Mouse (Mus musculus) intestine, embryonic 16.5 days (tissue): ENCODE data around the gene Gpc6. TPM values are rescaled to one million over a fixed set of nuclear protein-coding genes. Genes with fewer than 3 reads are reported as not detected.
A peak's percentile ranks its signal among the peaks of the same experiment; 100 is the strongest.

Source experiments
- ATAC-seq: fragments of 200-750 bp; cut with Nextera tagmentation; 2 replicates; pipeline ENCODE4 v1.8.0; 2017; ENCODE audit warnings: moderate TSS enrichment, moderate library complexity
- H3K27ac ChIP-seq: fragments of 300-500 bp; sonication (generic); 2 replicates; pipeline ENCODE4 v1.5.1; 2014; ENCODE audit warnings: mild to moderate bottlenecking, low read length
- H3K27me3 ChIP-seq: fragments of 300-500 bp; sonication (generic); replicated peaks from 2 replicates; pipeline ENCODE4 v1.6.1; 2014; ENCODE audit warnings: low read length, control low read depth, mixed read lengths; ENCODE audit not compliant: control insufficient read depth, insufficient read depth
- H3K36me3 ChIP-seq: fragments of 300-500 bp; sonication (generic); 2 replicates; pipeline ENCODE4 v1.6.1; 2014; ENCODE audit warnings: low read length, control low read depth; ENCODE audit not compliant: control insufficient read depth, insufficient read depth
- H3K4me1 ChIP-seq: fragments of 300-500 bp; sonication (generic); 2 replicates; pipeline ENCODE4 v1.6.1; 2014; ENCODE audit warnings: low read length, control low read depth, mixed read lengths; ENCODE audit not compliant: control insufficient read depth, insufficient read depth
- H3K4me2 ChIP-seq: fragments of 300-500 bp; sonication (generic); 2 replicates; pipeline ENCODE4 v1.6.1; 2014; ENCODE audit warnings: low read depth, low read length, control low read depth
- H3K4me3 ChIP-seq: fragments of 300-500 bp; sonication (generic); 2 replicates; pipeline ENCODE4 v1.5.1; 2014; ENCODE audit warnings: mild to moderate bottlenecking, low read length
- H3K9ac ChIP-seq: fragments of 300-500 bp; sonication (generic); 2 replicates; pipeline ENCODE4 v1.6.1; 2014; ENCODE audit warnings: low read depth, low read length
- H3K9me3 ChIP-seq: fragments of 300-500 bp; sonication (generic); 2 replicates; pipeline ENCODE4 v1.6.1; 2016; ENCODE audit warnings: low read length, control low read depth; ENCODE audit not compliant: control insufficient read depth
- WGBS: fragments of 180-500 bp; shearing (Covaris S2); extraction: QIAGEN DNeasy Blood & Tissue Kit; methylation state at CpG from one replicate; pipeline ENCODE4 v1.1.7; 2014; 5-methylcytosine and 5-hydroxymethylcytosine counted together
- polyA plus RNA-seq: library from polyadenylated mRNA; unstranded; fragments of >200 nt; fragmentation: Nextera tagmentation; extraction: Ambion mirVana; gene quantifications from 2 replicates; pipeline ENCODE4 v1.2.1, GENCODE M21; 2015

Gene Gpc6
- polyA plus RNA-seq, 1 experiment from 2014 or later = 29.7 TPM

DNA sequence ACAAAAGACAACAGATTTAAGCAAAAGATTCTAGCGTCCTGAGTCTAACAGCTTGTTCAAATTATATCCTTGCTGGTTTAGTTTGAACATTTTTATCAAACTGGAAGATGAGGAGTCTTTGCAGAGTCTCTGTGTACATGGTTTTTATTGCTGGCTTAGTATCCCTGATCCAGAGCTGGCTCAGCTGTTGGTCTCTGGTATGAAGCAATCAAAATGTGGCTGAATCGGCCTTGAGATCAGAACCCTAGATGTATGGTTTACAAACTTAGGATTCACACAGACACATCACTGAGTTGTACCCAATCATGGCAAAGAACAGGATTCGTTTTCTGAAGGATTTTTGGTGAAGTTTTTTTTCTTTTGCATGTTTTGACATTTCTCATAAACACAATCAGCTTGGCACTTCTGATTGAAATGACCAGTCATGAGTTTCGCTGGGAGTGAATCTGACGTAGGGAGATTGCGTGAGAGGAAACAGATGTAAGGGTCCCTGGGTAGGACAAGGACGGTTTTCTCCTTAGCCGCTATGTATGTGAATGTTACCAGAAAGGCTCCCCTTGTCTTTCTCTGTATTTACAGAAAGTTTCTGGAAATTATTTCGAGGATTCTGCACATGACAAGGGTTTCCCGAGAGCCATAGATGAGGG, 987.6 kb downstream of the Gpc6 start:
- ATAC-seq = no peak
- WGBS = 67% methylated on average over 10 of the region's 10 CpGs
- Histone ChIP-seq H3K36me3 (no peaks in the 10 kb centered on the region), H3K9ac (no peak overlapping the region), H3K27me3 (no peaks in the 10 kb centered on the region), H3K4me3 (no peak overlapping the region), H3K4me1 (peaks cover 2% of the 10 kb centered on the region), H3K4me2 (no peak overlapping the region), H3K9me3 (no peaks in the 10 kb centered on the region), H3K27ac (no peak overlapping the region)

DNA sequence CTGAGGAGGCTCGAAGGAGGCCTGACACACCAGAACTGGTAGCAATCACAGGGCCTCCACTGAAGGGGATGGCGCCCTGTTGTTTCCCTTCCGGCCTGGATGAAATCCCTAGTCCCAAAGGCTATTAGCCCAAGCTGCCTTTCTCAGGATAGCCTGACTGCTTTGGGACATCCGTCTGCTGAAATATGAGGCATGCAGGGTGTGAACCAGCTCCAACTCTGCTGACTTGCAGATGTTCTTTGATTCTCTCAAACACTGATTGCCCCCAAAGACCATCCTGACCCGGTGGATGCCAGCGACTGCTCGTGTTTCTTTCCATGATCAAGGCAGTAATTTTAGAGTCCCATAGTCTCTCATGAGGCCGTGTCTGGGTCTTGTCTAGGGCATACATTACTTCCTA, 991.5 kb downstream of the Gpc6 start:
- Histone ChIP-seq H3K4me2 (no peak overlapping the region), H3K9ac (no peak overlapping the region), H3K9me3 (no peaks in the 10 kb centered on the region), H3K4me3 (no peak overlapping the region), H3K27ac (no peak overlapping the region), H3K36me3 (no peaks in the 10 kb centered on the region), H3K4me1 (no peaks in the 10 kb centered on the region), H3K27me3 (no peaks in the 10 kb centered on the region)
- no peak for ATAC-seq
- 74% methylated on average over 8 of the region's 8 CpGs for WGBS

DNA sequence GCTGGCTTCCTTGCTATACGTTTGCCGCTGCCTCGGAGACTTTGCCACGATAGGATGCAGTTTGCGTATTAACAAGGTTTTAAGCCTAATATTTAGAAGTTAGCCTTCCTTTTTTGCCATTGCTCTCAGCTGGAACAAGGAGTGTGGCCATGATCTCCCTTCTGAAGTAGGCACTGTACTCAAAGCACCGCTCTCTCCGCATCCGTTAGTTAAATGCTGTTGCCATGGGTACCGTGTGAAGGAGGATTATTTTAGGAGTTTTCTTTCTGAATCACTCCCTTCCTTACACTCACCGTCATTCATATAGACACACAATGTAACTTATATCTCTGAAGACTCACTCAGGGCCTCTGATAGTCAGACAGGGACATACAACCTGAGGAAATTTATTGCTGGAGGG, 993.6 kb downstream of the Gpc6 start:
- ATAC-seq = no peak
- Histone ChIP-seq H3K27ac (no peak overlapping the region), H3K9me3 (no peaks in the 10 kb centered on the region), H3K27me3 (no peaks in the 10 kb centered on the region), H3K36me3 (no peaks in the 10 kb centered on the region), H3K4me3 (no peak overlapping the region), H3K9ac (no peak overlapping the region), H3K4me2 (no peak overlapping the region), H3K4me1 (no peaks in the 10 kb centered on the region)
- WGBS = 90% methylated on average over 10 of the region's 10 CpGs

DNA sequence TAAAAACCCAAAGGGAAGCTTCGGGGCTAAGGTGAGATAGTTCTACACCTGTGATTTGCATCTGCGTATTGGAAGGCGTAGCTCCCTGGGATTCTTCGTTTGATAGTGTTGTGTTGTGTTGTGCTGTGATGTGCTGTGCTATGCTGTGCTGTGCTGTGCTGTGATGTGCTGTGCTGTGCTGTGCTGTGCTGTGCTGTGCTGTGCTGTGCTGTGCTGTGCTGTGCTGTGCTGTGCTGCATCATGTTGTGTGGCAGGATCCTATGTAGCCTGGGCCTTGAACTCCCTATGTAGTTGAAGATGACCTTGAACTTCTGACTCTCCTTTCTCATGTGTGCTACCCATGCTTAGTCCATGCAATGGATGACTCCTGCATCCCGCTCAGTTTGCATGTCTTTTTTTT, 994.5 kb downstream of the Gpc6 start:
- Histone ChIP-seq H3K4me1 (no peaks in the 10 kb centered on the region), H3K4me3 (no peak overlapping the region), H3K27me3 (no peaks in the 10 kb centered on the region), H3K27ac (no peak overlapping the region), H3K9ac (no peak overlapping the region), H3K9me3 (no peaks in the 10 kb centered on the region), H3K36me3 (no peaks in the 10 kb centered on the region), H3K4me2 (no peak overlapping the region)
- WGBS = 95% methylated on average over 5 of the region's 5 CpGs
- no peak for ATAC-seq

DNA sequence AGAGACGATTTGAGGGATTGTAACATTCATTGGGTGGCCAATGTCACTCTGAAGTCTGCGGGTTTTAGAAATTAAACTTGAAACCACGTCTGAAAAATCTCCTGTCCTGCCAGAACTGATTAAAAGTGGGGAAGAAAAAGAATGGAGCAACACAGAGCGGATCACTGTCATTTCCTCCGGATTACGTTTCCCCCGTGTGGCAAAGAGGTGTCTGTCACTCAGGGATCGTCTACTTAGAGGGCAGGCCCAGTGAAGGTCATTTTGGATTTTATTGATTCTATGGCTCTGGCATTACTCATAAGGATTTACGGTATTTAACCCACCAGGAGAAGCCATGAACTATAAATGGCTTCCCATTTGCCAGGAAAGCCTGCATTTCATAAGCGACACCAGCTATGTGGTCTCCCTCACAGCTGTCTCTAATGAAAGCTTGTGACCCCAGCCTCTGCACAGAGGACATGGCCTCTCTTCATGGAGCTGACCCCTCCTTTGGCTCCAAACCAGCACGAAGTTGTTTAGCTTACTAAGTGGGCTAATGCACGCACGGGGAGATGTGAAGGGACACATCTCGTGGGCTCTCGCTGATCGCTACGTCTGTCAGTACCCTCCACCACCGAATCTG, 996.4 kb downstream of the Gpc6 start:
- H3K36me3 ChIP-seq = no peaks in the 10 kb centered on the region
- no peak overlapping the region for H3K4me3 ChIP-seq
- 69% methylated on average over 18 of the region's 18 CpGs for WGBS
- no peak for ATAC-seq
- H3K4me2 ChIP-seq = no peak overlapping the region
- no peaks in the 10 kb centered on the region for H3K9me3 ChIP-seq
- no peaks in the 10 kb centered on the region for H3K4me1 ChIP-seq
- H3K9ac ChIP-seq = no peak overlapping the region
- no peak overlapping the region for H3K27ac ChIP-seq
- no peaks in the 10 kb centered on the region for H3K27me3 ChIP-seq

DNA sequence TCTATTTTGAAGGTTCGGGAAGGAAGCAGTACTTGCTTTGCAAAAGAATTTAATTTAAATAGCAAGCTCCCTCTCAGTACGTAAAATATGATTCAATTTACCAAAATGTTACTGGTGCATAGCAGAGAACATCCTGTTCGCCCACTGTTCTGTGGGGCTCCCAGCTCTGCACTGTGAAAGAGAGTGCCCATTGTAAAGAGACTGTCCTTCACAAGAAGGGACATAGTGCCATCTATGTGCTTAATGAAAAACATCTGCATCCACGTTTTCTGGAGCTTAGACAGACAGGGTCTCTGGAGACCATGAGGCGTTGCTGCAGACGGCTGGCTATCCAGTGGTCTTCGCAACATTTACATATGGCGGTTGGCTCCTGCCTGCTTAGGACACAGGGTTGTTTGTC, 998.6 kb downstream of the Gpc6 start:
- 81% methylated on average over 8 of the region's 8 CpGs for WGBS
- Histone ChIP-seq H3K36me3 (no peaks in the 10 kb centered on the region), H3K9me3 (no peaks in the 10 kb centered on the region), H3K4me1 (no peaks in the 10 kb centered on the region), H3K9ac (no peak overlapping the region), H3K27me3 (no peaks in the 10 kb centered on the region), H3K4me2 (no peak overlapping the region), H3K27ac (no peak overlapping the region), H3K4me3 (no peak overlapping the region)
- ATAC-seq = no peak

DNA sequence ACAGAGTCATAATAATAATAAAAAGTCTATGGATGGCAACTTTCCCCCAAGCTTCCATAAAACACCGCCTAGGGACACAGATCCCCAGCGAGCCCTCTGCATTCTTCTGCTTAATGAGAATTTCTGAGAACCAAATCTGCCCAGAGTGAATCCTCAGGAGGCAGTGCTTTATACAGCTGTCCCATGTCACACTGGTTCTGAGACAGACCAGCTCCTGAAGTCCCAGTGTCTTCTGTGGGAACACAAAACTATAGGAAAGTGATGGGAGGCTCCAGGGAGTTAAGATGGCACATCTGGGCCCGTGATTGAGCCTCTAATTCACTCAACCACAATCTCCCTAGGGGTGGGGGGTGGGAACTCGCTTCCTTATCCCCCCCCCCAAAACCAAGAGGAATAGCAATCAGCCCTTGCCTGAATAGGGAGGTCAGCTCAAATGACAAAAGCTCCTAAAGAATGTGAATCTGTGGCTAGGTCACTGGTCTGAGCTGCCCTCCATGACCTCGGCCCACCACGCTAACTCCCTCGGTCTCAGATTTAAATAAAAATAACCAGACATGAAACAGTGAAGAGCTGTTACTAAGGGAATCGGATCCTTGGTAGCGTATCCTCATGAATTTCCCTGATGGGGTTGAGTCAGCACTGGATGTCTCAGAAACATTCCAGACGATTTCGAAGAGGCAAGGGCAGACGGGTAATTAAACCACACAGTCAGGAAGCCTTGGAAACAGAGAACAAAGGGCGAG, 1005.2 kb downstream of the Gpc6 start:
- Histone ChIP-seq H3K4me3 (no peak overlapping the region), H3K36me3 (no peaks in the 10 kb centered on the region), H3K4me2 (peak overlapping the region; percentile 16; the same call in 1 of the 2 replicates), H3K9ac (no peak overlapping the region; the same call in 1 of the 2 replicates), H3K27me3 (no peaks in the 10 kb centered on the region), H3K27ac (peak overlapping the region; percentile 33), H3K4me1 (peaks cover 15% of the 10 kb centered on the region), H3K9me3 (no peaks in the 10 kb centered on the region)
- peak; percentile 52; the same call in 1 of the 2 replicates for ATAC-seq
- WGBS = 19% methylated on average over 13 of the region's 13 CpGs

DNA sequence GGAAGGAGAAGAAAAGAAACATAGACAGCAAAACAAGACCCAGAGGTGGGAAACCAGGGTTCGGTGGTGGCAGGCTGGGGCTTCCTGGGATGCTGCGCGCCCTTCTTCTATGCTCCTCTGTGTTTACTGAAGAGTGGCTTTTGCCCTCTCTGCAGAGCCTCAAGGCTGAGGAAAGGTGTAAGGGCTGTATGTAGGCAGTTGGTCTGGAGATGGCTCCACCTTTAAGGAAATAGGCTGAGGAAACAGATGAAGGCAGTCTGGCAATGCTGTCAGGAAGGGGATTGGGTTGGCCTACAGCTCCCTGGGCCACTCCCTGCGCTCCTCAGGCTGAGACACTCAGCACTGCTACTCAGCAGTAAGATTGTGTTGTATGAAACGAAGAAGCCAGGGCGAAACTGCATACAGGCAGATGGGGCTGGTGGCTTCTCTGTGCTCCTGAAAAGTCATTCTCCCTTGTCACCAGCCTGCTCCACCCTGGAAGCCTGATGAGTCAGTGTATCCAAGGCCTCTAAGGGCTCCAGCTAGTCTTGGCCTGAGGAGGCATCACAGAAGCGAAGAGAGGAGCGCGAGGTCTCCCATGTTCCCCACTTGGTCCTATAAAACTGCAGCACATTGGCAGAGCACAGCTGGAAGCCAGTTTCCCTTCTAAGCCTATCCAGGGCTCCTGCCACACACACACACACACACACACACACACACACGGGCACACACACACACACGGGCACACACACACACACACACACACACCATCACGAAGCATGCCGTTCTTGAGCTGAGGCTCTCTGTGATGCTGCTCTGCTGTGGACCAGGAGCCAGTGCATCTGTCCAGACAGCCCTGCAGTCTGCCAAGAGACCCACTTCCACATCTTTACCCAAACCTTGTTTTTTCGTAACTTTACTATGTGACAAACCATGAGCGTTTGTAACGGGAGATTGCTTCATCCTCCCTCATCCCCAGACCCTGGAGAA, 1006.0 kb downstream of the Gpc6 start:
- H3K4me2 ChIP-seq = peak overlapping the region; percentile 16; the same call in 1 of the 2 replicates
- WGBS = 67% methylated on average over 16 of the region's 16 CpGs

More for the DNA sequence above, 1006.0 kb downstream of the Gpc6 start:
- ATAC-seq = peak; percentile 76
- Histone ChIP-seq H3K9ac (no peak overlapping the region; the same call in 1 of the 2 replicates), H3K4me1 (peaks cover 15% of the 10 kb centered on the region), H3K4me3 (no peak overlapping the region), H3K27ac (peak overlapping the region; percentile 33), H3K27me3 (no peaks in the 10 kb centered on the region), H3K9me3 (no peaks in the 10 kb centered on the region), H3K36me3 (no peaks in the 10 kb centered on the region)
